ENCODE assay signal across 13 mouse cellular contexts in genomic region chr11:68378946-68379764, GRCm38 (mm10). TPM values are rescaled to one million over a fixed set of nuclear protein-coding genes. Genes with fewer than 3 reads are reported as not detected.
DNase-seq lines count a peak whose midpoint lies in the region; ATAC-seq and TF ChIP-seq lines count a peak whose summit lies in the region.
"Had no signal": no experiment of that assay in that cellular context is flagged by ENCODE, and none has a peak within 500 bp of the region (broad histone marks: within the 10 kb centered on the region; RNA-seq: fewer than 3 reads in every experiment).

No protein-coding gene starts in this region.

- no peaks in the 10 kb centered on the region for H3K9me3 ChIP-seq in heart, embryonic 14.5 days (ENCODE audit: control insufficient read depth, low read length)
- H3K9me3 ChIP-seq in forebrain, embryonic 13.5 days (replicated peaks): no peaks in the 10 kb centered on the region
- no peaks in the 10 kb centered on the region for H3K9me3 ChIP-seq in midbrain, embryonic 14.5 days (ENCODE audit: control insufficient read depth, low read length)
- H3K9me3 ChIP-seq: megakaryocyte, embryonic 14.5 days had no signal

- no peak overlapping the region for H3K4me3 ChIP-seq in heart, embryonic 14.5 days (ENCODE audit: control insufficient read depth in 1 of 2, insufficient read depth in 1 of 2, low read depth in 1 of 2, low read length in 2 of 2)
- no peak overlapping the region for H3K4me3 ChIP-seq in forebrain, embryonic 13.5 days
- no peak overlapping the region for H3K4me3 ChIP-seq in midbrain, embryonic 14.5 days (replicated peaks; ENCODE audit: low read depth, low read length)
- H3K4me3 ChIP-seq: left cerebral cortex, adult 2 months; megakaryocyte, embryonic 14.5 days had no signal

- H3K27me3 ChIP-seq in heart, embryonic 14.5 days (ENCODE audit: control insufficient read depth, insufficient read depth, low read length): peaks cover 21% of the 10 kb centered on the region
- peaks cover 53% of the 10 kb centered on the region for H3K27me3 ChIP-seq in forebrain, embryonic 13.5 days
- peaks cover 44% of the 10 kb centered on the region for H3K27me3 ChIP-seq in midbrain, embryonic 14.5 days (ENCODE audit: control insufficient read depth, insufficient read depth, low read length)

- no peak for DNase-seq in heart, adult 8-10 months (ENCODE audit: low spot score)
- DNase-seq in brain, embryonic 14.5 days (ENCODE audit: low read depth): peak; percentile 49
- peak; percentile 65 for DNase-seq in midbrain, embryonic 14.5 days
- no peak for DNase-seq in adrenal gland, postnatal 25 days
- DNase-seq in urinary bladder, postnatal 36 days (ENCODE audit: low spot score in 2 of 2): no peak
- DNase-seq: cerebellum, adult 11 months; thymus, adult 2 months had no signal

- no peak for TF ChIP-seq CTCF in brain, embryonic 14.5 days (IDR thresholded peaks at IDR 0.05; ENCODE audit: borderline replicate concordance, extremely low read depth, insufficient read depth, insufficient read length)

- no peak for TF ChIP-seq POLR2A in brain, embryonic 14.5 days (IDR thresholded peaks at IDR 0.05; ENCODE audit: borderline replicate concordance, extremely low read depth, insufficient read depth, insufficient read length, poor library complexity, severe bottlenecking)

- no peak for ATAC-seq in heart, embryonic 14.5 days (ENCODE audit: insufficient number of reproducible peaks, insufficient read depth, low FRiP score, low read depth)
- 0 out of 2 replicates have a peak, but pooled peaks have one; percentile 50 for ATAC-seq in forebrain, embryonic 13.5 days
- ATAC-seq in midbrain, embryonic 14.5 days (ENCODE audit: low FRiP score, low TSS enrichment): no peak
- no peak for ATAC-seq in frontal cortex, adult (ENCODE audit: low TSS enrichment)

- no peak overlapping the region for H3K27ac ChIP-seq in heart, embryonic 14.5 days (replicated peaks in 1 of 2; ENCODE audit: control insufficient read depth in 1 of 2, insufficient read depth in 1 of 2, low read depth in 2 of 2, low read length in 2 of 2)
- H3K27ac ChIP-seq in forebrain, embryonic 13.5 days: peak overlapping the region; percentile 14; the same call in 1 of the 2 replicates
- H3K27ac ChIP-seq in midbrain, embryonic 14.5 days (replicated peaks; ENCODE audit: low read depth, low read length): no peak overlapping the region
- H3K27ac ChIP-seq: left cerebral cortex, adult 2 months had no signal

- H3K9ac ChIP-seq in heart, embryonic 14.5 days (ENCODE audit: low read length): no peak overlapping the region
- peak overlapping the region; percentile 39; the same call in 1 of the 2 replicates for H3K9ac ChIP-seq in forebrain, embryonic 13.5 days
- H3K9ac ChIP-seq in midbrain, embryonic 14.5 days (replicated peaks; ENCODE audit: low read length): no peak overlapping the region

- 23% methylated on average over 16 of the region's 16 CpGs for WGBS in heart, embryonic 14.5 days
- WGBS in forebrain, embryonic 13.5 days: 5% methylated on average over 16 of the region's 16 CpGs
- WGBS in midbrain, embryonic 14.5 days: 3% methylated on average over 16 of the region's 16 CpGs

- peak overlapping the region; percentile 31; the same call in 1 of the 2 replicates for H3K4me2 ChIP-seq in heart, embryonic 14.5 days (ENCODE audit: low read length)
- peak overlapping the region; percentile 34 for H3K4me2 ChIP-seq in forebrain, embryonic 13.5 days
- peak overlapping the region; percentile 34 for H3K4me2 ChIP-seq in midbrain, embryonic 14.5 days (ENCODE audit: low read length)

- H3K4me1 ChIP-seq in heart, embryonic 14.5 days (ENCODE audit: control insufficient read depth in 2 of 2, insufficient read depth in 2 of 2, low read length in 2 of 2): peaks cover 8 to 15% of the 10 kb centered on the region in 2 experiments
- peaks cover 25% of the 10 kb centered on the region for H3K4me1 ChIP-seq in forebrain, embryonic 13.5 days
- H3K4me1 ChIP-seq in midbrain, embryonic 14.5 days (ENCODE audit: control insufficient read depth, insufficient read depth, low read length): peaks cover 16% of the 10 kb centered on the region

- 0 out of 2 replicates have a peak, but pooled peaks cover 8% of the 10 kb centered on the region for H3K36me3 ChIP-seq in heart, embryonic 14.5 days (ENCODE audit: control insufficient read depth, insufficient read depth, low read length)
- no peaks in the 10 kb centered on the region for H3K36me3 ChIP-seq in forebrain, embryonic 13.5 days (ENCODE audit: poor library complexity, severe bottlenecking)
- H3K36me3 ChIP-seq in midbrain, embryonic 14.5 days (ENCODE audit: control insufficient read depth, insufficient read depth, low read length): no peaks in the 10 kb centered on the region

RNA-seq across cellular contexts. Expression of gene Ntn1, which starts 21.5 kb away (rescaled TPM):
- 10.6 and 11.5 TPM in 2 replicates for polyA plus RNA-seq in heart, embryonic 14.5 days (2014; fragmentation: Nextera tagmentation; extraction: Ambion mirVana)
- 10 to 100 TPM; 62.6 to 88.8 (median 70.8) TPM for total RNA-seq in heart, adult 8-10 months (2022)
- 31.4 and 62.8 TPM in 2 replicates for polyA plus RNA-seq in brain, embryonic 14.5 days (2012; rRNA removed)
- 6.8 and 8.5 TPM in 2 replicates for polyA plus RNA-seq in forebrain, embryonic 13.5 days (2015; fragmentation: Nextera tagmentation; extraction: Ambion mirVana)
- polyA plus RNA-seq in midbrain, embryonic 14.5 days (2014; fragmentation: Nextera tagmentation; extraction: Ambion mirVana): 8.4 and 12.3 TPM in 2 replicates
- total RNA-seq in adrenal gland, postnatal 25 days (2021): 5.5 and 6.4 TPM in 2 replicates
- total RNA-seq: hematopoietic stem cell, adult 5-6 weeks had no signal

RNA-seq across cellular contexts. Expression of gene Pik3r5, which starts 52.8 kb away (rescaled TPM):
- polyA plus RNA-seq in heart, embryonic 14.5 days (2014; fragmentation: Nextera tagmentation; extraction: Ambion mirVana): 0.65 and 1.0 TPM in 2 replicates
- total RNA-seq in heart, adult 8-10 months (2022): 1 to 10 TPM in 1 of 4 experiments, under 1 TPM in 3; 0.31 to 1.6 (median 0.70) TPM
- 0.32 and 0.74 TPM in 2 replicates for polyA plus RNA-seq in brain, embryonic 14.5 days (2012; rRNA removed)
- polyA plus RNA-seq in forebrain, embryonic 13.5 days (2015; fragmentation: Nextera tagmentation; extraction: Ambion mirVana): 0.09 and 0.15 TPM in 2 replicates
- polyA plus RNA-seq in midbrain, embryonic 14.5 days (2014; fragmentation: Nextera tagmentation; extraction: Ambion mirVana): 0.04 and 0.54 TPM in 2 replicates
- 0.94 and 1.3 TPM in 2 replicates for total RNA-seq in adrenal gland, postnatal 25 days (2021)

Comparison
In these comparisons a context has a peak if more than half of its experiments do, and no peak if none do; other contexts are left out.
1. DNase-seq: peak in brain, embryonic 14.5 days (single experiment) and midbrain, embryonic 14.5 days (single experiment); none in heart, adult 8-10 months (single experiment), adrenal gland, postnatal 25 days (single experiment) and urinary bladder, postnatal 36 days (0 of 2).
2. Peak in every context shown above with its lines, with median percentiles within 50 percentile points of each other: H3K4me2 ChIP-seq.